Comparison of ENCODE assay signal across 9 mouse cellular contexts in the genomic region with DNA sequence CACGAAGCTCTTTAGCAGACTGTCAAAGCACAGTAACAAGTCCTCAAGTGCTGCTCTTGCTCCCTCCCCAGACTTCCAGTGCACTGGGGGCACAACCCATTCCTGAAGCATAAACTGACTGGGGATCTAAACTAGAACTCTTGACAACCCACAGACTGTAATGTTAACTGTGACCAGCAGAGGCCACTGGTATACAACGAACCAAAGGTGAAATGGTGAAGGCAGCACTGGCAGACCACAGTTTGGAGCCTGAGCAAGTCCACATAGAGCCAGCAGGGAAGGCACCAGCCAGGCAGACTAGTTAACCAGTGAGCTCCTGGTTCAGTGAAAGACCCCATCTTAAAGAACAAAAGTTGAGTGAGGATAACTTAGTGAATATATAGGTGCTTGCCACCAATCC. TPM values are rescaled to one million over a fixed set of nuclear protein-coding genes. Genes with fewer than 3 reads are reported as not detected.
DNase-seq lines count a peak whose midpoint lies in the region; ATAC-seq lines count a peak whose summit lies in the region.
"Had no signal": no experiment of that assay in that cellular context is flagged by ENCODE, and none has a peak within 500 bp of the region (broad histone marks: within the 10 kb centered on the region; RNA-seq: fewer than 3 reads in every experiment).

No protein-coding gene starts in this region.

- intact Hi-C loops in heart, postnatal 36 days (cut with DNase I), result no loop called here

- peak; percentile 53 for DNase-seq in forebrain, embryonic 10.5 days (ENCODE audit: extremely low spot score, low spot score)
- peak; percentile 87 for DNase-seq in brain, adult 2 months (ENCODE audit: low read depth, low spot score)
- DNase-seq in heart, postnatal 36 days, result peak; percentile 76 to 77
- DNase-seq in layer of hippocampus, postnatal 14 days (ENCODE audit: low spot score in 2 of 2), result peak; percentile 56 to 64
- DNase-seq in lung, postnatal 4 days, result peak; percentile 37 to 82
- DNase-seq in right cerebral cortex, postnatal 4 days, result peak; percentile 45

- no peak overlapping the region for H3K4me3 ChIP-seq in forebrain, embryonic 10.5 days
- H3K4me3 ChIP-seq in forebrain, embryonic 15.5 days, result no peak overlapping the region
- H3K4me3 ChIP-seq: midbrain, embryonic 12.5 days had no signal

- no peak overlapping the region for H3K4me2 ChIP-seq in forebrain, embryonic 15.5 days (replicated peaks)
- H3K4me2 ChIP-seq: midbrain, embryonic 12.5 days had no signal

- no peak overlapping the region for H3K27ac ChIP-seq in forebrain, embryonic 10.5 days
- H3K27ac ChIP-seq in forebrain, embryonic 15.5 days (replicated peaks), result no peak overlapping the region
- H3K27ac ChIP-seq: midbrain, embryonic 12.5 days had no signal

- no peak overlapping the region for H3K9ac ChIP-seq in forebrain, embryonic 15.5 days (replicated peaks)
- H3K9ac ChIP-seq: midbrain, embryonic 12.5 days had no signal

- H3K36me3 ChIP-seq in forebrain, embryonic 10.5 days (replicated peaks), result no peaks in the 10 kb centered on the region
- H3K36me3 ChIP-seq in forebrain, embryonic 15.5 days, result no peaks in the 10 kb centered on the region
- H3K36me3 ChIP-seq: midbrain, embryonic 12.5 days had no signal

- 48% methylated on average over 2 of the region's 2 CpGs for WGBS in forebrain, embryonic 10.5 days
- WGBS in forebrain, embryonic 15.5 days, result 30% methylated on average over 2 of the region's 2 CpGs

- no peaks in the 10 kb centered on the region for H3K9me3 ChIP-seq in forebrain, embryonic 10.5 days
- no peaks in the 10 kb centered on the region for H3K9me3 ChIP-seq in forebrain, embryonic 15.5 days
- H3K9me3 ChIP-seq: midbrain, embryonic 12.5 days had no signal

- peaks cover 13% of the 10 kb centered on the region for H3K4me1 ChIP-seq in forebrain, embryonic 10.5 days
- peaks cover 7% of the 10 kb centered on the region; the same call in 1 of the 2 replicates for H3K4me1 ChIP-seq in forebrain, embryonic 15.5 days

- H3K27me3 ChIP-seq in forebrain, embryonic 10.5 days (ENCODE audit: poor library complexity, severe bottlenecking), result no peaks in the 10 kb centered on the region
- no peaks in the 10 kb centered on the region for H3K27me3 ChIP-seq in forebrain, embryonic 15.5 days
- H3K27me3 ChIP-seq: midbrain, embryonic 12.5 days had no signal

- ATAC-seq in forebrain, embryonic 15.5 days (replicated peaks), result no peak
- ATAC-seq in erythroid progenitor cell, adult 5-6 weeks (replicated peaks; ENCODE audit: low FRiP score, poor library complexity, severe bottlenecking), result peak; percentile 84

RNA-seq across cellular contexts. Expression of a gene that starts 43.6 kb away (rescaled TPM):
- polyA plus RNA-seq in forebrain, embryonic 10.5 days (2016; fragmentation: Nextera tagmentation; extraction: Ambion mirVana), result 14.0 and 15.0 TPM in 2 replicates
- 13.1 and 14.9 TPM in 2 replicates for polyA plus RNA-seq in forebrain, embryonic 15.5 days (2015; fragmentation: Nextera tagmentation; extraction: Ambion mirVana)
- 32.4 and 47.4 TPM in 2 replicates for total RNA-seq in erythroid progenitor cell, adult 5-6 weeks (2015; ENCODE audit: low replicate concordance)
- 55.1 and 79.7 TPM in 2 replicates for total RNA-seq in erythroid progenitor cell, adult 5-6 weeks (2017; ENCODE audit: low replicate concordance)
- total RNA-seq in heart, postnatal 36 days (2021), result 100 to 1,000 TPM; 283 to 332 TPM
- total RNA-seq in layer of hippocampus, postnatal 14 days (2021), result 10 to 100 TPM; 90.9 to 99.4 TPM
